Mouse (Mus musculus) ovary, adult 18-20 months (tissue): ENCODE results near the gene Gm20937.
"Not testable (repeated sequence)": the region's sequence is repeated elsewhere in the genome, so short reads cannot be mapped to it uniquely, and the experiment has no call there.

Experiments
- DNase-seq: peaks from one replicate; pipeline ENCODE4 v3.0.0; 2022; ENCODE audit warnings: low spot score, mixed read lengths

Gm20937 gene

GRCm38 (mm10) chrY:68294798-68295197, at the start of gene Gm20937:
Gm20937 (minus strand) TSS chrY:68294898.
- not testable (repeated sequence) for DNase-seq
